Mouse (Mus musculus) heart, postnatal 25 days (tissue): Measurements from ENCODE around the gene Hrasls. TPM values are rescaled to one million over a fixed set of nuclear protein-coding genes. Genes with fewer than 3 reads are reported as not detected.

Source experiments
- total RNA-seq, 2 experiments: library from RNA; stranded (reverse); gene quantifications; 2 replicates each; pipeline ENCODE4 v1.2.3; 2021

Hrasls gene
- total RNA-seq, 2 experiments from 2014 or later, result 29.8 to 30.3 TPM

Other genes with a start within 250 kb of the Hrasls start
- not detected for gene Atp13a5, start 169.0 kb downstream of the Hrasls start, total RNA-seq